Mouse (Mus musculus) retina, adult 2 months (tissue): ENCODE measurements around the gene Vill.

Experiments used
- DNase-seq: peaks from one replicate; pipeline ENCODE4 v3.0.0-alpha.2; 2012; ENCODE audit warnings: low read depth, low spot score

The Vill gene

DNA sequence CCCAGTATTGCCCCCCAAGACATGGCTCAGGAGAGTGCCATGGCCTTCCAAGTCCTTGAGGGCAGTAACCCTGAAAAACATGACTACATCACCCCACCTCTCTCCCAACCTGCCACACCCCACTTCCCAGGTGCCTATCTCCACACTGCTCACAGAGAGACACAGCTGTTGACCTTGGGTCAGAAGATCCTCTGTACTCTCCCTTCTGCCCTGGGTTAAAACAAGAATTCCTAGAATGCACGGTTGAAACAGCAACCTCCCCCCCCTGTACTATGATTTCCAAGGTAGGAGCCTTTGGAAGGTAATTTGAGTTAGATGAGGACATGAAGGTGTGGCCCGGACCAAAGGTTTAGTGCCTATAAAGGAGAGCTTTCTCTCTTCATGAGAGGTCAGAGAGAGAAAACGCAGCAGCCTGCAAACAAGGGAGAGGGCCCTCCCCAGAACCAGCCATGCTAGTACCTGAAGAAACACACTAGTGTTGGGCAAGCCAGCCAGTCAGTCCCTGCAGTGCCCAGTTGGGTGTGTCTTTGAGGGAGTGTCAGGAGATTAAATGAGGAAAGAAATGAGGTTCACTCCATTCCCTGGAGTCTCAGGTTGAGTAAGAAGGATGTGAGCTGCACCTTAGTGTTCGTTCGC is 27.6 kb downstream of the Vill start:
- no peak for DNase-seq

DNA sequence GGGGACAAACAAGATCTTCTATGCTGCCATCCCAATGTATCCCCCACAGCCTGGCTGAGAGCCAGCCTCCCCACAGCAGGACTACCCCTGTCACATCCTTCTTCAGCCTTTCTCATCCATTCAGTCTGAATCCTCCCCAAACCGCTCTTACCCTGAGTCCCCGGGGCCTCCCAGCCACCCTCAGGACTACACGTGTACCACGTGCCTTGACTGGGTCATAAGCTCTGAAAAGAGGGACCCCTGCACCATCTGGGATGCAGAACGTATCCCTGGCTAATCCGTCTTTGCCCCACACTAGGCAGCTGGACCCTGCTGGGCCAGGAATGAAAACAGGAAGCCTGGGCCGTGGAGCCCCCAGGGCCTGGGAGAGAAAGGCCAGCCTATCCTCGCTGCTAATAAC is 29.5 kb downstream of the Vill start:
- DNase-seq = no peak

DNA sequence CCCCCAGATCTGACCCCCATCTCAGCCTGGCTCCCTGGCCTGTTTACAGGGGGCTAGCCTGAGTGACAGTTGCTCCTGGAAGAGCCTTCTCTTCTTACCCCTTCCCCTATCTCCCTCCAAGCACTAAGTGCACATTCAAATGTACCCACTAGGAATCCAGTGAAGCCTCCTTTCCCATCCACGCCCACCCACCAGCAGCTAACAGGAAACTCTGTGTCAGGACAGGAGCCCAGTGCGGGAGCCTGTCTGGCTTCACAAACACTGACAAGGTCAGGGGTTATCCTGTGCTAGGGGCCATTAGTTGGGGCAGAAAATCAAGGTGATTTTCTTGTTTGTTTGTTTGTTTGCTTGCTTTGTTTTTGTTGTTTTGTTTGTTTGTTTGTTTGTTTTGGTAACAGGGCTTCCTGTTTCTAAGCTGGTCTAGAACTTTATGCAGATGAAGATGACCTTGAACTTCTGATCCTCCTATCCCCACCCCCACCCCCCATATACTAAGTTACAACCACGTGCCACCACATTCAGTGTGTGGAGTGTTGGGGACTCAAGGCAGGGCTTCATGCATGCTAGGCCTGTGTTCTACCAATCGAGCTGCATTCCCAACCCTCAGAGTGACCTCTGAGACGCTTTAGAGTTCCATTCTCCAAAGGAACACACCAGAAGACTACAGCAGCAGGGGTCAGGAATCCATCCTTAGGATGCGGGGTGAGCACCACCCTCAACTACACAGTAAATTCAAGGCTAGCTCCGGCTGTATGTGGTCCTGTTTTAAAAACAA is 30.3 kb downstream of the Vill start:
- no peak for DNase-seq

DNA sequence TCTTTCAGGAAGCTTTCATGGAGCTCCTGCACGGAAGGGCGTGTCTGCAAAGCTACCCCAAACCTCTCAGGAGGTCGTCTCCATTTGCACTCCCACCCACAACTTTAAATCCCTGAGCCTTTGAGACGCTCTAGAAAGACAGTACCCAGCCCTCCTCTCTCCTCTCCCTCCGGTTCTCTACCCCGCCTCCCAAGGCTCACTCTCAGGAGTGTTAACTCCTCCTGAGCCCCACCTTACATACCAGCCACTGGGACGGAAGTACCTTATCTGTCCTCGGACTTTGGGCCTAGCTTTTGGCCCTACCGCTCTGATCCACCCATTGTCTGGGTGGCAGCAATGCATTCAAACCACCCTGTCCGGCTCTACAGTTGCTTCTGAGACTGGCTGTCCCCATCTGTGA is 31.4 kb downstream of the Vill start:
- DNase-seq = no peak

DNA sequence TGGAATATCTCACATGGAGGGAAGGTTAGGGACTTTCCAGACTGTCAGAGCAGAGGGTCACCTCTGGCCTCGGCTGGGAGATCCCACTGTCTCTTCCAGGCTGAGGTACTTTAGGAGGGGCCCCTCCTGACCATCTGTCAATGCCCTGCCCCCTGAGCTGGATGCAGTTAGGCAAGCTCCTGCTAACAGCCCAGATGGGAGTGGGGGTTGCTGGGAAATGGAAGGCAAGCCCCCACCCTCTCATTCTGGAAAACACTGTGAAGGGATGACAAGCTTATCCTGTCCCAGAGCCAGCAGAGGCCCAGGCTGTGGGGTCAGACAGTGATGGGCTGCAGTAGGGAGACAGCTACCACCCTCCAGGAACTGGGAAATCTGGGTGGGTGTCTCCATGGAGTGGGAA is 33.9 kb downstream of the Vill start:
- no peak for DNase-seq

DNA sequence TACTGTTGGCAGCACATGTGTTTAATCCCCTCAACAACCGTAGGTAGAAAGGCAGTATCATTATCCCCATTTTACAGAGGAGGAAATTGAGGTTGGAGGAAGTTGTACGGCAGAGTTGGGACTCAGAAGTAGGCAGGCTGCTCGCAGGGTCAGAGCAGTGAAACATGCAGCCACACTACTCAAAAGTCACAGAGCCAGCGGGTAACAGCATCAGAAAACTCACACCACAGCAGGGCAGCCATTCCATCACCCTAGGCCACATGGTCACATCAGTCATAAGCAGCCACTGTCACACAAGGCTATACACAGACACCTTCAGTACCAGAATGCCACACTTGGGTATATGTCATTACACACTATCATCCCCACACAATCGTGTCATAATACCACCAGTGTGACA is 34.7 kb downstream of the Vill start:
- DNase-seq = no peak

DNA sequence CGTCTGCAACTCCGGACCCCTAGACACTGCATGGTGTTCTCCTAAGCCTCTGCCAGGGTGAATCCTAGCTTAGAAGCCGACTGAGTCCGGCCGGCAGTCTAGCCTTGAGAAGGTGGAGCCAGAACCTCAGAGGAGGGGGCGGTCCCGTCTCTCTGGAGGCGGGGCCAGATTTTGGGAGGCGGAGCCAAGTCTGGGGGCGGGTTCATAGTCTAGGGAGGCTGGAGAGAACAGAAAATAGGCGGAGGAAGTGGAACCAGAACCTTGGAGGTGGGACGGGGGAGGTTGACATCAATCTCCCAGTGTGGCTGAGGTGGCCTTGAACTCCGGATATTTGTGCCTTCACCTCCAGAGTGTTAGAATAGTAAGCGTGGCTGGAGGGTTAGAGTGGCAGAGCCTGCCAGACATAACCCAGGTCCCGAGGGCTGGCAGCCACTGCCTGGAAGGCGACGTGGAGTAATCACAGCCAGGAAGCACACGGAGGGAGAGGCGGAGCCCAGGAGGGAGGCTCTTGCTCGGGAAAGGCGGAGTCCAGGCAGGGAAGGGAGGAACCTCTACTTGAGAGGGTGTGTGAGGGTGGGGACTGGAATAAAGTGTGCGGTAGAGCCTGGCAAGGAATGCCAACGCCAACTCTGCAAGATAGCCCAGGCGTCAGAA is 35.7 kb downstream of the Vill start:
- DNase-seq = peak; percentile 45

DNA sequence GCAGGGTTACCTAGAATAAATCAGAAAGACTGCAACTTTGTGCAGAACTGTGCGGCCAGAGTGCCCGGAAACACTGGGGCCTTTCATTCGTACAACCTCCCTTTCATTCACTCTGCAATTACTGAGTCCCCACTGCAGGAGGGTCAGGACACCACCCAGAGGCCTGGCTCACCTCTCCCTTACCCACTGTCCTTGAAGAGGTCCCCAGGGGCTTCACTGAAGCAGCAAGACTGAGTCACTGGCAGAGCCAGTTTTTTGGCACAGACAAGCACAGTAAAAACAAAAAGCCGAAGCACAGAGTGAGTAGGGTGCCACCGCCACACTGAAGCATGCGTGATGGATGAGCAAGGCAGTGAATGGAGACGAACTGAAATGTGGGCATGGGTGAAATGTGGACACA is 36.9 kb downstream of the Vill start:
- no peak for DNase-seq

DNA sequence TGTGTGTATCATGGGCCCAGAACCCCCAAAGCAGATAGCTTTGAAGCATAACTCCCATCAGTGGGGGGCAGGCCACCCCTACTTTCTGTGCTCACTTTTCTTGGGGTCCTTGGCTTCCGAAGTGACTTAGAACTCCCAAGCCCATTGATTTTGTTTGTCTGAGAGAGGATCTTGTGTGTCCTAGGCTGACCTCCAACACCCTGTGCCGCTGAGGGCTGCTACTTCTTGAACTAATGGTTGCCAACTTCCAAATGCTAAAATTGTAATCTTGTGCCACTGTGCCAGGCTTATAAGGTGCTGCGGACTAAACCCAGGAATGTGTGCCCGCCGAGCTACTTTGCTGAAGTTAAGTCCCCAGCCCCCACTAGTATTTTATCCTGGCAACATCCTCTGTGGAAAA is 37.9 kb downstream of the Vill start:
- no peak for DNase-seq

DNA sequence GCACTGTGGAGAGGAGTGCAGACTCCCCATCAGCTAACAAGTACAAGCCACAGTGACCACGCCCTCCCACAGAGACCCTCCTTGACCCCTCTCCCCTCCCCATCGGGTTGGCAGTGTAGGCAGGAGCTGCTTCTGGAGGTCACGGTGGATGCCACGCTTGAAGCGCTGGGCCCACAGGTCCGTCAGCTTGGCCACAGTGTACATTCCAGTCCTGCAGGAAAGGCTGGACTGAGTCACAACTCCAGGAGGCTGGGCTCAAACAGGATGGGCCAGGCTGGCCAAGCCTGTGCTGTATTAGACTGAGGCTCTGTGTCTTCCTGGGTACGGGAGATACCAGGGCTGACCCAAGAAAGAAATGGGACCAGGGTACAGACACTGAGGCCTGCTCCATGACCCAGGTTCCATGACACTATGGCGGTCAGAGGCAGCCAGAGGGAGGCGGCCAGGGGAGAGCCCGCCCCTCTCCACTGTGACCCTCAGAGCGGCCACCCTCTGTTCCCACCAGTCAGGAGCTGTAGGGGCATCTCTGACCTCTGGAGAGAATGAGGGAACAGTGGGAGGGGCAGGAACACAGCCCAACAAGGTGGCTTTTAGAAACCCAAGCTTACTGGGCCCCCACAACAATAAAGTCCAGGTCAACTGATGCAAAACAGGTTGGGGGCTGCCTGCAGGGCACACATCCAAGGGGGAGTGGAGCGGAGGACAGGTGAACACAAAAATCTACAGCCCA is 39.2 kb downstream of the Vill start:
- DNase-seq = no peak

DNA sequence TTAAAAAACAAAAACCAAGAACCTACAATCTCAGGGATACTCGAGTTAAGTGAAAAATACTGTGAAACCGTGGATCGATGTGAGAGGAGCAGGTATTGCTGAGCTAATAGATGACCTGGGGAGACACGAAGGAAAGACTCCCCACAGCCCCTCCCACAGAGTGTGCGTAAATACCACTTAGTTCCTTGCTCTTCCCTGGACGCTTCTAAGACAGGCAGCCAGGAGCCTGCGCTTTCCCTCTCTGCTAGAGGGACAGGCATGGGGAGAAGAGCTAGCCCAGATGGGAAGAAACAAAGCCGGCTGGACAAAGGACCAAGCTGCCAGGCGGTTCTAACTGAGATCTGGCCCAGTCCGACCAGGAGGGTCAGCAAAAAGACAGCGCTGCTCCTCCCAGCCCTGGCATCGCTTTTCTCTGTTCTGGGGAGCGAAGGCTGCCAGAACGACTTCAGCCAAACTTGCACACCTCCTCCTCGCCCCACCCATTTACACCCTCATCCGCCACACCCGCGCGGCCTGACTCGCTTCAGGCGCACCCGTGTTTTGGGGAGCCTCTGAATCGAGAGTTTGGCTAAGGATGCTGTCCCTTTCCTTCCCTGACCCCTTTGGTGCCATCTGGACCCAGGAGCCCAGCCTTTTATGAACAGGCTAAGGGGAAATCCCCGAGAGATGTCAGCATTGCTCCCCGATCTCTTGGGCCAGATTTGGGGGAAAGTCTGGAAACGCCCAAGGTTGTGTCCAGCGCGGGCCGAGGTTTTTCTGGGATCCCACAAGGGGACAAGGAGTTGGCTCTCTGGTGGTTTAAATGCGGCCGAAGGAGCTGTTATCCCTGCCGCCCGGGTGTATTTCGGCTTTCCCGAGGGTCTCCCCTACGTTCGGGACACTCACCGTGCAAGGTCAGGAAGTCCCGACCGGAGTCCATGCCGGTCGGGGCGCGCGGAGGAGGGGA is 40.2 kb downstream of the Vill start:
- DNase-seq = no peak

DNA sequence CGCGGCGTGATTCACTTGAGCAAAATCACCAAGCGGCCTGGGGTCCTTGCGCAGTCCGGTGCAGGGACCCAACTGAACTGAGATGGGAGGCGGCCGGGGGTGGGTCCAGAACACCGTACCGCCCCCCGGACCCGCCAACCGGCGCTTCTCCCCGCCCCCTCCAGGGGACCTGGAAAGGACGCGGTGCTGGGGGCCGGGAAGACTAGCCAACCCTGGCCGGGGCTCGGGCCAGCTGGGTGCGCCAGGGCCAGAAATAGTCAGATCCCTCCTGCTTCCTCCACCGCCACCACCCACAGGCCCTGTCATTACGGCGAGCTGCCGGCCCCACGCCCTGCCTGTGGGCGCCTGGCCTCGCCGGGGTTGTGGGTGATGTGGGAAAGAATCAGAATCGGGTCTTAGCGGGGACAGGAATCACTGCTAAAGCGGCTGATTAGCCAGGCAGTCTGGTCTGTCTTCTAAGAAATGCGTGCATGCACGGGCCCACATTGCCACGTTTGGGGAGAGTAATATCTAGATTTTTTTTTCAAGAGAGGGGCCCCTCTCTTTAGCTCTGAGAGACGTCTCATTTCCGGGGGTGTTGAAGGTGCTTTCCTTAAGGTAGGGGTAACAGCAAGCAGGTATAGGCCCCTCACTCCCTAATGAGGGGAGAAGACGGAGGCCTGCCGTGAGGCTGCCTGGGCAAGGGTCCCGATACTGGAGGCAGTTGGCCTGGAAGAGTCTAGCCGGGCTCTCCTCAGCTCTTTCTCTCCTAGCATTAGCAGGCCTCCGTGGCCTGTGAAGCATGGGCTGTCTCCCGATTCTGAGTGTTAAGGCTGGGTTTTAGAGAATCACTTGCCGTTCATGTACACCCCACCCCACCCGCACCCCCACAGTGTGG is 41.1 kb downstream of the Vill start, which contains the start of gene Plcd1:
Gene Plcd1, minus strand, starts transcription at position 84 of the 877 bp plus-strand sequence.
- DNase-seq = no peak

DNA sequence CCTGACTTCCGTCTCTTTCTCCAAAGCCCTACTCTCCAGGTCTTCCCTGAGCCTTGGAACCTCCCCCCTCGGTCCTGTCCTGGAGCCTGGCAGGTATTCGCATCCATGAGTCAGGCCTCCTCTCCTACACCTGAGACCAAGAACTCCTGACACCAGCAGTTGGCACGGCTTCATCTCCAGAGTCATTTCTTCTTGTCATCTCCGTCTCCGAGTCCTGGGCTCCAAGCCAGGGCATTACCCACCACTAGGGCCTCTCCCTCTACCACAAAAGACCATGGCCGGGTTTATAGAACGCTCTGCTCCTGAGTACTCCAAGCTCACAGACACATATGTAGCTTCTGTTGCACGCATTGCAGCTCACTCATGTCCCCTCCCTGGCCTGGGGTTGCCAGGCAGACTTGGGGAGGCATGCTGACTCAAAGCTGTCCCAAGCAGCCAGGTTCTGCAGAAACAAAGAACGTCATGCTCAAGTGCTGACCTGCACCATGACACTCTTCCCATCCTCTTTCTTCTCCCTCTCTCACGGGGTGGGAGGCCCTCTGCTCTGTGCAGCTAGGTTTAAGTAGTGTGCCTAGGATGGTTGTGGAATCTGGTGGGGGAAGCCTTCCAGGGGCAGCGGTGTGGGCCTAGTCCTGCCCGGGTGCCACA is 42.0 kb downstream of the Vill start:
- DNase-seq = no peak

DNA sequence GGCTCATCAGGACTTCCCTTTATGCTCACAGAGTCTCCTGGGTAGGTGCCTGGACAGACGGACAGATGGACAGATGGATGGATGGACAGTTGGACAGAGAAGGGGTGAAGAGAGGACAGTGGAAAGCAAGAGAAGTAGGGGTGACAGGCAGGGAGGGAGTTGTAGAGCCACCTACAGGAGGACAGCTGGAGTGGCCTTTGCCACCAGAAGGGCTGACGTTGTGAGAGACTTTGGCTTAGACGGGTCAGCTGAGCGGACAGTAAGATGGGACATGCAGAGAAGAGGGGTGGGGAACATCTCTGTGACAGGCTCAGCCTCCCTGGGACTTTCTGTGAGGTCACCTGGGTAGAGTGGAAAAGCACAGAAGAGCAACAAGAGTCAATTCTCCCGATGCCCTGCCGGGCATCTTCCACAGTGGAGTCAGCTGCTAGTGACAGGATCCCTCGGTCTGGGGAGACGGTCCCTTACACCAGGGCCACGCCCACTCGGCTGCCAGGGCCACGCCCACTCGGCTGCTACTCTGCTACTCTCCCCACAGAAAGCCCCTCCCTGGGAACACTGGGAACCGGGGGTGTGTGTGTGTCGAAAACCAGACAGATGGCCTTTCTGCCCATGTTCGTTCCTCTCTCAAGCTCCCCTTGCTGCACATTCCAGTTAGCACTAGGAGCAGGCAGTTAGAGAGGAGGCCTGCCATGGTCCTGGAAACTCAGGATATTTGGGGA is 47.8 kb downstream of the Vill start:
- no peak for DNase-seq

DNA sequence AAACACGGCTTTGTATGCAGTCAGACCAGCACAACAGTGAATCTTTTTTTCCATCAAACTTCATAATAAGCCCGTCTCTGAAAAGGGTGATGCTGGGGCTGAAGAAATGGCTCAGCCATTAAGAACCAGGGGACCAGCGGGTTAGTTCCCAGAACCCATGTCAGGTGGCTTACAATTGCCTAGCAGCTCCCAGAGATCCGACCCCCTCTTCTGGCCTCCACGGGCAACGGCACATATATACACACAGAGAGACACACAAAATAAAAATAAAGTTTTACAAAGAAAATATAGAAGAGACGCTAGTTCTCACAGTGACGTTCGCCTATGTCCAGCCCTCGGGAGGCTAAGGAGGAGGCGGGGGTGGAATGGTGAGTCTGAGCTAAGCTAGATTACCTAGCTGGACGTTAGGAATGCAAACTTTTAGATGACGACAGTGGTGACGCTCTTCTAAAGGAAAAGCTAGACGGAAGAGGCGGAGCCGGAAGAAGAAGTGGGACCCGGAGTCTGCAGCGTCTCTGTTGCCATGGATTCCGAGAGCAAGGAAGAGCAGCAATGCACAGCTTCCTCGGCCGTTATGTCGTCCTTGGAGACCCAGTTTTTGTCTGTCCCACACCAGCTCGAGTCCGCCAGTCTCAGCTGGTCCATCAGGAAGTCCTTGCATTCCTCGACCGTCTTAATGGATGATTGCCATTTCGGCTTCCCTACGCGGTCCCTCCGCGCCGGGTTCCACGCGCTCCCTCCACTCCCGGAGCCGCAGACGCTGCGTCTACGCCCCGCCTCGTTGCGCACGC is 49.6 kb downstream of the Vill start, which contains the start of gene Dlec1:
Gene Dlec1, plus strand, starts transcription at position 487 of the 791 bp plus-strand sequence.
- DNase-seq = peak; percentile 32

DNA sequence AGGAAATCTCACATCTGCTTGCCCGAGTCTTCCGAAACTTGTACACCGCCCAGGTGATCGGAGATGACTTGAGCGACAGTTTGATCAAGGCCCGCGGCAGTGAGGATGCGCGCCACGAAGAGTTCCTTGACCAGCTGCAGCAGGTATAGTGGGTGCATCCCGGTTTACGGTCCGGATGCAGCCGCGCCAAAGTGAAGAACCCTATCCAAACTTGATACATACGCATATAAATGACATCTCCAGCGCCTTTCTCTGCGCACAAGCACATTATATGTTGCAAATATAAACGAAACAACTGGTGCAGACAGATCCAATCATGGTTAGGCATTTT is 50.2 kb downstream of the Vill start:
- DNase-seq = no peak

DNA sequence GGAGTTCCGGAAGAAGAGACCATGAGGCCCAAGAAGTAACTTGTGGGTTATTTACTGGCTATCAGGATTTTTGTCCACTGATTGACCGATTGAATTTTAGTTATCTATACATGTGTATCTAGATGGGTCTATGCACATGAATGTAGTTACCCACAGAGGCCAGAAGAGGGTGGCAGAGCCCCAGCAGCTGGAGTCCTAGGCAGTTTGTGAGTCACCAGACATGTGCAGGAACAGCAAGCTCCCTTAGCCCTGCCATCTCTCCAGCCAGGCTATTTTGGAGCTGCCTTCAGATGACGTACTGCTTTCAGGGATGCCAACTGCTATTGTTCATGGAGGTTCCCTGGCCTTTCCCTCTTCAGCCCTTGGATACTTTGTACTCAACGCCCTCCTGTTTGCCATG is 55.0 kb downstream of the Vill start:
- no peak for DNase-seq

DNA sequence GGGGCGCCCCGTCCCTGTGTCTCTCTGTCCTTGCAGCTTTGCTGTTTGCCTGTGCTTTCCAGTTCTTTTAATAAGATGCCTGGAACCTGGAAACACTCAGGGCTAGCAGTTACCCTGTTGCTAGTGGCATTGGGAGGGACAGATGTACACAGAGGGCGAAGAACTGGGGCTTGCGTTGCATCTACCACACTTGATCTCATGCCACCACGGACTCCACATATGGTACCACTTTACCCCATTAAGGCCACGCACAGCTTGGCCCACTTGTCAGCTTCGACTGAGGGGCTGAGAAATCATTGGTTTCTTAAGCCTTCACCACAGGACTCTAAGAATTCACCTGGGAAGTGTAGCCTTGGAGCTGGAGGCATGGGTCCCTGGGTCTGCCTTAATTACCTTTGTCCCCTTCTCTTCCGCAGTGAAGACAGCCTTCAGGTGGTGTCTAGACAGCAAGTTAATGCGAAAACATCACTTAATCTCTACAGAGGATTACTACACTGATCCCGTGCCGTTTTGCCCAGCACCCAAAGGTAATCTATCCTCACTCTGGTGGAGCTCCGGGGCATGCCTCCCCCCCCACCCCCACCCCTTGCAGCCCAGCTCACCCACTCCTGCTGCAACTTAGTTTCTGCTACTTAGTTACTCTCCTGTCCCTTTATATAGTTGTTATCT is 57.2 kb downstream of the Vill start:
- no peak for DNase-seq
